Mouse (Mus musculus): ENCODE results near the gene Chil1. TPM values are rescaled to one million over a fixed set of nuclear protein-coding genes. Genes with fewer than 3 reads are reported as not detected.

Chil1 gene
- polyA plus RNA-seq, 1 experiment = 1,277 TPM

DNA sequence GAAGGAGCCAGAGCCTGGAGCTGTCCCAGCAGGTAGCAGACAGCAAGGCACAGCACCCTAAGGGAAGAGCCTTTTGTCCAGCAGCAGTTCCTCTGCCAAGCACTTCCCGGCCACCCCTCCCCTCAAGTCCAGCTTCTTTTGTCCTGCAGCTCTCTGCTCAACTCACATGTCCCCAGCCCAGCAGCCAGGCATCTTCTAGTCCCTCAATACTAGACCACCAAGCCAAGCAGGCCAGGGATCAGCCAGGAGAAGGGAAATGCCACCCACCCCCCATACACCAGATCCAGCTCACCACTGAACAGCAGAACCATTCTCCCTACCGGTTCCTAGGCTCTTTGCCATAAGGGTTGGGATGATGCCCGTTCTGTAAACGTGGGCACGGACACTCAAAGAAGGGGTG lies 37.6 kb downstream of the Chil1 start:
- Histone ChIP-seq H3K4me3 (replicated peaks; ENCODE audit: extremely low read depth, low read depth, low read length) (no peak overlapping the region), H3K4me1 (ENCODE audit: control insufficient read depth, insufficient read depth, low read length) (no peaks in the 10 kb centered on the region; the same call in 1 of the 2 replicates)
- TF ChIP-seq CTCF (IDR thresholded peaks at IDR 0.05; ENCODE audit: insufficient read depth, low read length) = no peak
- TF ChIP-seq POLR2A (IDR thresholded peaks at IDR 0.05; ENCODE audit: borderline replicate concordance, extremely low read depth, low read depth, low read length) = no peak
- DNase-seq = no peak
- WGBS = 75% methylated on average over 5 of the region's 5 CpGs

DNA sequence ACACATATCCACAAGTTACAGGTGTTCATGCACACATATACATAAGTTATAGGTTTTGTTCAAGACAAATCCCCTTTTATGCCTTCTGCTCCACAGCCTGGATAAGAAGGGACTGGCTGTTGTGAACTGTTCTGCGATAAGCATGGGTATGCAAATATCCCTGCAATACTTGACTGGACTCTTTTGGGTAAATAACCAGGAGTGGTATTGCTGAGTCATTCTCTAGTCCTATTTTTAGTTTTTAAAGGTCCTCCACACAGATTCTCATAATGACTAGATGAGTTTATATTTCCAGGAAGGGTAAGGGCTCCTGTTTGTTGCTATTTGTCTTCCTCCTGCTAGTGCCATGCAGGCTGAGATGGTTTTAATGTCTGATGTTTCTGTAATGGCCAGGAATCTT lies 39.2 kb downstream of the Chil1 start:
- TF ChIP-seq CTCF (IDR thresholded peaks at IDR 0.05; ENCODE audit: insufficient read depth, low read length) (no peak), POLR2A (IDR thresholded peaks at IDR 0.05; ENCODE audit: borderline replicate concordance, extremely low read depth, low read depth, low read length) (no peak)
- H3K4me3 ChIP-seq (replicated peaks; ENCODE audit: extremely low read depth, low read depth, low read length) = no peak overlapping the region
- no peaks in the 10 kb centered on the region; the same call in 1 of the 2 replicates for H3K4me1 ChIP-seq (ENCODE audit: control insufficient read depth, insufficient read depth, low read length)
- WGBS = 38% methylated on average over 1 of the region's 1 CpGs
- no peak for DNase-seq

DNA sequence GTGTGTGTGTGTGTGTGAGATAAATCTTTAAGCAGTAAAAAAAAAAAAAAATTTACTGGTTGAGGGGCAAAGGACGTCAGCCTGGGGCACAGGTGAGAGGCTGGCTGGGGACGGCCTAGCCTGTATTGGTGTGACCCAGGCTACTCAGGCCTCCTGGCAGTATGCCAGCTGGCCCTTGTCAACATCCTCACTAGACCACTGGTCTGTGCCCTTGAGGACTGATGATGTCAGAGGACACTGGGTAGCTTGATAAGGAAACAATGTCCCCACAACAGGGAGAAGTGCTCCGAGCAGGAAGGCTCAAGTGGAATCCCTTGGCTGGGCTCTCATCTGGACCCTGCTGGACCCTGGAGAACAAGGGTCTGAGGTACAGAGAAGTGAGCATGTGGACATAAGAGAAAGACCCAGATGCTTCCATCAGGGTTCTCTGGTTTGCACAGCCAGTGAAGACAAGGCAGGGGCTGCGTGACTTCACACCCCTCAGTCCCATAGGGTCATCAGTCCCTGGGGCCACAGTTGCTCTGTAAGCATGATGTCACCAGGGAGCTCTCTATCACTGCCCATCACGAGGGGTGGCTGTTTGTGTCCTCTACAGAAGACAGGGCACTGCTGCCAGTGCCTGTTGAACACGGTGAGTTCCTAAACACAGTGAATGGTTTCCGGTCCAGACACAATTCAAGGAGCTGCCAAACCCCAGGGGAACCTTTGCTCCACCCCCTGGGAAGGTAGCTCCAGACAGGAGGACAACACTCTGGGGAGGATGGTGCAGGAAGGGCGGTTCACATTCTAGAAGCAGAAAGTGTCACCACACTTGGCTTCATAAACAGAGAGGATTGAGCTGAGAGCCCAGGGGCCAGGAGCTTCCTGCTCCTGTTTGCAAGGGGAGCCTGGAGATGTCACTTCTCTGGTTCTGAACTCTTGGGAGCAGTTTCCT lies 40.4 kb downstream of the Chil1 start:
- Histone ChIP-seq H3K4me3 (replicated peaks; ENCODE audit: extremely low read depth, low read depth, low read length) (no peak overlapping the region), H3K4me1 (ENCODE audit: control insufficient read depth, insufficient read depth, low read length) (no peaks in the 10 kb centered on the region; the same call in 1 of the 2 replicates)
- no peak for DNase-seq
- TF ChIP-seq POLR2A (IDR thresholded peaks at IDR 0.05; ENCODE audit: borderline replicate concordance, extremely low read depth, low read depth, low read length) (no peak), CTCF (IDR thresholded peaks at IDR 0.05; ENCODE audit: insufficient read depth, low read length) (no peak)
- 36% methylated on average over 8 of the region's 8 CpGs for WGBS

DNA sequence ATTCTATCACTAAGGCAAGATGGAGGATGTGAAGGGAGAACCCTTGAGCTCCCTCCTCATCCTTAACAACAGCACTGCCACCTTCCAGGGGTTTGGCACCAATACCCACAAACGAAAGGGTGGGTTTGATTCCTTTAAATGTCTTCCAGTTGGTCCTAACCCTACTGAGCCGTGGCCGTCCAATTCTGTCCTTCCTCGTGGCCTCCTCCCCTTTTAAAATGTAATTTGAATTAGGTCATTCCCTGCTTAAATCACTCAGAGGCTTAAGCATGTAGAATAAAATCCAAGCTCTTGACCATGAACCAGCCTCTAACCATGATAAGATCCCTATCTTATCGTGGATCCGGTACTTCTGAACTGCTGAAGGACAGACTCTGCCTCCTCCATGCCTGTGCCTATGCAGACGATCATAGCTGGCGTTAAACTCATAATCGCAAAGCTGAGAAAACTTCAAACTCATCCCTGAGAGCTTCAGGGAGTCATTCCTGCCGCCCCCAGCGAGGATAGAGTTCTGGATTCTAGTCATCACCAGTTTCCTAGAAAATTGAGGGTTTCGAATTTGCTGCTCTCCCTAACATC lies 42.8 kb downstream of the Chil1 start:
- 75% methylated on average over 12 of the region's 12 CpGs for WGBS
- Histone ChIP-seq H3K4me3 (replicated peaks; ENCODE audit: extremely low read depth, low read depth, low read length) (no peak overlapping the region), H3K4me1 (ENCODE audit: control insufficient read depth, insufficient read depth, low read length) (no peaks in the 10 kb centered on the region; the same call in 1 of the 2 replicates)
- no peak for TF ChIP-seq CTCF (IDR thresholded peaks at IDR 0.05; ENCODE audit: insufficient read depth, low read length)
- no peak for TF ChIP-seq POLR2A (IDR thresholded peaks at IDR 0.05; ENCODE audit: borderline replicate concordance, extremely low read depth, low read depth, low read length)
- DNase-seq = no peak

DNA sequence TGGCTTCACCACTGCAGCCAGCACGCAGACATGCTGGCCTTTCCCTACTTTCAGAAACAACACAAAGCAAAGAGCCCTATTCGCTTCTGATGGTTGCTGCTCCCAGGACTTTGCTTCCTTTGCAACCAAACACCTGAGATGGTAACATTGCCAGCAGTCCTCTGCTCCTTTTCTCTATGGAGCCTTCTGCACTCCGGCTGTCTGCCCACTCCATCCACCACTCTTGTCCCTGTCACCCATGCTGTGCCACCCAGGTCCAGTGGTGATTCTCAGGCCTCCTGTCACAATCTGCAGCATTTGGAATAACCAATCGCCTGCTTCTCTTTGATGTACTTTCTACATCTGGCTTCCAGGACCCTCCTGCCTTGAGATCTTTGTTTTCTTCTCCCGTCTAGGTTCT lies 43.4 kb downstream of the Chil1 start:
- TF ChIP-seq POLR2A (IDR thresholded peaks at IDR 0.05; ENCODE audit: borderline replicate concordance, extremely low read depth, low read depth, low read length) (no peak), CTCF (IDR thresholded peaks at IDR 0.05; ENCODE audit: insufficient read depth, low read length) (no peak)
- no peak overlapping the region for H3K4me3 ChIP-seq (replicated peaks; ENCODE audit: extremely low read depth, low read depth, low read length)
- no peaks in the 10 kb centered on the region; the same call in 1 of the 2 replicates for H3K4me1 ChIP-seq (ENCODE audit: control insufficient read depth, insufficient read depth, low read length)
- 90% methylated on average over 5 of the region's 5 CpGs for WGBS
- DNase-seq = no peak

DNA sequence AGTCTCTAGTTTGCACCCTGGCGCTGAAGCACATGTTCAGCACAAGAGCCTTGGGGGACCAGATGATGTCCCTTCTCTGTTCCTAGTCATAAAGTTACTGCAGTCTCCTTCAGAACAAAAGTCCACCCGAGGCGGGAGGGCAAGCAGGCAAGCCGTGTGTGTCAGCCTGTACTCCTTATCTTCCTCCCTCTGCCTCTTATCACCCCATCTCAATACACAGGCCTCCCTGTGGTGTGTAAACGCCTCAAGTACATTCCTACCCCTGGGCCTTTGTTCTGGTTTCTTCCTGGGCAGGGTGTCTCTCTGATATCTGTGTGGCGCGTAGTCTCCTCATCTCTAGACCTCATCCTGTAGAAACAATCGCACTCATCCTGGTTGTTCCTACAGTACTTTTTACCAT lies 44.8 kb downstream of the Chil1 start:
- H3K4me1 ChIP-seq (ENCODE audit: control insufficient read depth, insufficient read depth, low read length) = no peaks in the 10 kb centered on the region; the same call in 1 of the 2 replicates
- H3K4me3 ChIP-seq (replicated peaks; ENCODE audit: extremely low read depth, low read depth, low read length) = no peak overlapping the region
- DNase-seq = no peak
- no peak for TF ChIP-seq CTCF (IDR thresholded peaks at IDR 0.05; ENCODE audit: insufficient read depth, low read length)
- TF ChIP-seq POLR2A (IDR thresholded peaks at IDR 0.05; ENCODE audit: borderline replicate concordance, extremely low read depth, low read depth, low read length) = no peak
- WGBS = 63% methylated on average over 8 of the region's 8 CpGs

DNA sequence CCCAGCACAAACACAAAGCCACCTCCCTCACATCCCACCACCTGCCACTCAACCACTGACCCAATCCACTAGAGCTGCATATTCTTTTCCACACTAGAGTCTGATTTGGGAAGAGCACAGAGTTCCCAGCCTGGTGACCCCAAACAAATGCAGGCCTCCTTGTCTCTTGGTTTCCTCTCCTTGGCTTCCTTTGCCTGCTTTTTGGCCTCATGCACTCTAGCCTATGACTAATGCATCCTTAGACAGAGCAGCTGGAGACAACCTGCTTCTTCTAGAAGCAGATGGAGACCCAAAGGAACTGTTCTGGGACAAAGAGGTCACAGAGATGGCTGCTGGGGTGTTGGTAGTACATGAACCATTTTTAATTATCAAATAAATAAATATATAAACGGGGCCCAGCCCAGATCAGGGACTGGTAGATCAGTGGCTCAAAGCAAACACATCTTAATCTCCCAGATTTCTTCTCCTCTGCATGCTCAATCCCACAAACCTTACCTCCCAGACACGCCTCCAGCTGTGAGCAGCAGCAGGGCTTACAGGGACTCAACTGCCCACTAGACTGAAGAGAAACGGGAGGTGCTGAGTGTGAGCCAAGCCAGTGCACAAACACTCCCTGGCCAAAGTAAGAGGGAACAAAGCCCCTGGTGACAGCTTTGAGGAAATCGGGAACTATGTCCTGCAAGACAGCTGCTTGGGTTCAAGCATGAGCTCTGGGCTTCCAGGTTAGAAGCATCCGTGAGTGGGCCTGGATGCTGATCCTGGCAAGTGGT lies 48.0 kb downstream of the Chil1 start:
- Histone ChIP-seq H3K4me3 (replicated peaks; ENCODE audit: extremely low read depth, low read depth, low read length) (no peak overlapping the region), H3K4me1 (ENCODE audit: control insufficient read depth, insufficient read depth, low read length) (peaks cover 8% of the 10 kb centered on the region; the same call in 1 of the 2 replicates)
- 65% methylated on average over 5 of the region's 5 CpGs for WGBS
- no peak for TF ChIP-seq POLR2A (IDR thresholded peaks at IDR 0.05; ENCODE audit: borderline replicate concordance, extremely low read depth, low read depth, low read length)
- TF ChIP-seq CTCF (IDR thresholded peaks at IDR 0.05; ENCODE audit: insufficient read depth, low read length) = no peak
- DNase-seq = no peak

DNA sequence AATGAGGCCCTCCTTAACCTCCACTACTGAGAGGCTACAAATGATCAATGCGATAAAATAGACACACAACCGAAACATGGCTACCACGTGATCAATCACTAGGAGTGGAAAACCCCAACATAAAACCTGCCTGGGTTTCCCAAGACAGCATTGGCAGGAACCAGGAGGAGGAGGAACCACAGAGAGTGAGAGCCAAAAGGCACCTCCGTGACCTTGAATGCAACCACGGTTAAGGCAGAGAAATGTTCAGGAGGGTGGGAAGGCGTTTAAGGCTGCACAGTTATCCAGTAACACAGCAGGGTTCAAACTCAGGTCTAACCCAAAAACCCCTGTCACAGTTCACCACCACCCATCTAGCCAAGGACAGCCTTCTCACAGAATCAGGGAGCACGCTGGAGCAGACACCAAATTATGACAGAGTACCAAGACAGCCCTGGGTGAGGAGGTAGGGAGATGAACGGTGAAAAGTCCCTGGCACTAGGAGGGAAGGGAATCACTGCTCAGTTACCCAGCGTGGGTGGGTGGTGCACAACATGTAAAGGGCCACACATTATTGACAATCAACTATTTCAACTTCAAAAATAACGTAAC lies 48.8 kb downstream of the Chil1 start:
- 87% methylated on average over 10 of the region's 10 CpGs for WGBS
- DNase-seq = no peak
- TF ChIP-seq POLR2A (IDR thresholded peaks at IDR 0.05; ENCODE audit: borderline replicate concordance, extremely low read depth, low read depth, low read length) = no peak
- TF ChIP-seq CTCF (IDR thresholded peaks at IDR 0.05; ENCODE audit: insufficient read depth, low read length) = no peak
- H3K4me3 ChIP-seq (replicated peaks; ENCODE audit: extremely low read depth, low read depth, low read length) = no peak overlapping the region
- H3K4me1 ChIP-seq (ENCODE audit: control insufficient read depth, insufficient read depth, low read length) = peaks cover 8% of the 10 kb centered on the region; the same call in 1 of the 2 replicates

DNA sequence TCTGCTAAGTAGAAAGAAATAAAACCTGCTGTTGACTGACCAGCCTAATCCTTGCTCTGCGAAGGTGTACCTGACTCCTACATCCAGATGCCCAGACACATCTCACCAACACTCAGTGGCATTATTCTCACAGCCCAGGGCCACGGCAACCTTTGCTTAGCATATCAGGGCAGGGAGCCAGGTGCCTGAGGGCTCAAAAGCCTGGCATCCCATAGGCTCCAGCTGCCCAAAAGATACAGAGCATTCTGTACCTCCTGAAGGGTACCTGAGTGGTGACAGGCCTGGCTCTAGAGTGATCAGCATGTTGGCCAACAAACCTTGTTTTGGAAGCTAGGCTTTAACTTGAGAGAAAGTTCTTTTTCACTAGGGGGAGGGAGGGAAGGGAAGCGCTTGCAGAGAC lies 49.3 kb downstream of the Chil1 start:
- no peak for DNase-seq
- H3K4me3 ChIP-seq (replicated peaks; ENCODE audit: extremely low read depth, low read depth, low read length) = no peak overlapping the region
- TF ChIP-seq CTCF (IDR thresholded peaks at IDR 0.05; ENCODE audit: insufficient read depth, low read length) (no peak), POLR2A (IDR thresholded peaks at IDR 0.05; ENCODE audit: borderline replicate concordance, extremely low read depth, low read depth, low read length) (no peak)
- peaks cover 8% of the 10 kb centered on the region; the same call in 1 of the 2 replicates for H3K4me1 ChIP-seq (ENCODE audit: control insufficient read depth, insufficient read depth, low read length)
- 80% methylated on average over 3 of the region's 3 CpGs for WGBS
